Mouse (Mus musculus) right cerebral cortex, postnatal 25 days (tissue): ENCODE results near the gene Sri.

Source experiments
- DNase-seq: peaks from one replicate; pipeline ENCODE4 v3.0.0; 2022

Sri gene

GRCm38 (mm10) chr5:8116561-8117168, 70.8 kb downstream of the Sri start:
- DNase-seq = no peak
